Mouse (Mus musculus) ES-E14 (cell line): ENCODE measurements around the gene Fam81a.

Experiments used
- CHD2 ChIP-seq: IDR thresholded peaks from 2 replicates; pipeline ENCODE4 v1.6.1; 2014; ENCODE audit warnings: mild to moderate bottlenecking, low read depth, low read length, inconsistent platforms
- MAFK ChIP-seq: IDR thresholded peaks from 2 replicates; pipeline ENCODE4 v1.6.1; 2014; ENCODE audit warnings: mild to moderate bottlenecking, low read depth, low read length, inconsistent platforms; ENCODE audit not compliant: insufficient read depth
- ZNF384 ChIP-seq: IDR thresholded peaks from 2 replicates; pipeline ENCODE4 v1.6.1; 2012; ENCODE audit warnings: low read depth, low read length, inconsistent platforms

GRCm38 (mm10) chr9:70088786-70089096 lies 53.6 kb downstream of the Fam81a start:
- TF ChIP-seq MAFK (no peak), CHD2 (no peak), ZNF384 (no peak)
